Mouse (Mus musculus): ENCODE results near the gene Dach1. TPM values are rescaled to one million over a fixed set of nuclear protein-coding genes. Genes with fewer than 3 reads are reported as not detected.

Gene Dach1
- polyA plus RNA-seq, 1 experiment, result 8.9 TPM

DNA sequence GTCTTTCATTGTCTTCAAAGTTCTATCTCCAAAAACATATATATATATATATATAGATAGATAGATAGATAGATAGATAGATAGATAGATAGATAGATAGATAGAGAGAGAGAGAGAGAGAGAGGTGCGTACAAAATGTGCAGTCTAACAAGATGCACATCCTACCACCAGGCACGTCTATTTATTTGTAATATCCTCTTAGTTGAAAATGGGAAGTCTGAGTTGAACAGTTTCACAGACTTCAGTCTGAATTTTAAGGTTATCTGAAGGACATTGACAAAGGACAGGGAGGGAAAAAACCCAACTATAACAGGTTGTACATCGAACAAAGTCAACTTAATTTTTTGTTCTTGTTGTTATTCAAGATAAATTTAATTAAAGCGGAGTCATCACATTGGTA lies 82.8 kb downstream of the Dach1 start:
- no peak for DNase-seq
- H3K4me1 ChIP-seq (ENCODE audit: control insufficient read depth, insufficient read depth, low read length), result no peaks in the 10 kb centered on the region
- 82% methylated on average over 4 of the region's 4 CpGs for WGBS
- TF ChIP-seq CTCF (IDR thresholded peaks at IDR 0.05; ENCODE audit: insufficient read depth, low read length) (no peak), POLR2A (IDR thresholded peaks at IDR 0.05; ENCODE audit: borderline replicate concordance, extremely low read depth, low read depth, low read length) (no peak)
- no peak overlapping the region for H3K4me3 ChIP-seq (replicated peaks; ENCODE audit: extremely low read depth, low read depth, low read length)

DNA sequence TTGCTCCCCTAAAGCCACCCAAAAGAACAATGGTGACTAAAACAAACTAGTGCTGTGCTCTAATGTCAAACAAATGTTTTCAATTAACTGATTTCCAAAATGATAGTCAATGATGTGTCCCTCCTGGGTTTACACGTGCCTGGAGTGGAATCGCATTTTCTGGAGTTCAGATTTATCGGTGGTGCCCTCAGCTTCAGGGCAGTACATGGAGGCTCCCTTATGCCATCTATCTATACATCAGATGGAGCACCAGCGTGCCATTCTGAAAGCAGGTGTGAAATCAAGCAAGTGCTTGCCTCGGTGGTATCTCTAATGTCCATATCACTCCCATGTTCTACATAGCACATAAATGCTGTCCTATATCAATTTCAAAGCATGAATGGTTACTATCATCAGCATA lies 84.4 kb downstream of the Dach1 start:
- WGBS, result 75% methylated on average over 5 of the region's 5 CpGs
- Histone ChIP-seq H3K4me1 (ENCODE audit: control insufficient read depth, insufficient read depth, low read length) (no peaks in the 10 kb centered on the region), H3K4me3 (replicated peaks; ENCODE audit: extremely low read depth, low read depth, low read length) (no peak overlapping the region)
- DNase-seq, result no peak
- no peak for TF ChIP-seq CTCF (IDR thresholded peaks at IDR 0.05; ENCODE audit: insufficient read depth, low read length)
- TF ChIP-seq POLR2A (IDR thresholded peaks at IDR 0.05; ENCODE audit: borderline replicate concordance, extremely low read depth, low read depth, low read length), result no peak

DNA sequence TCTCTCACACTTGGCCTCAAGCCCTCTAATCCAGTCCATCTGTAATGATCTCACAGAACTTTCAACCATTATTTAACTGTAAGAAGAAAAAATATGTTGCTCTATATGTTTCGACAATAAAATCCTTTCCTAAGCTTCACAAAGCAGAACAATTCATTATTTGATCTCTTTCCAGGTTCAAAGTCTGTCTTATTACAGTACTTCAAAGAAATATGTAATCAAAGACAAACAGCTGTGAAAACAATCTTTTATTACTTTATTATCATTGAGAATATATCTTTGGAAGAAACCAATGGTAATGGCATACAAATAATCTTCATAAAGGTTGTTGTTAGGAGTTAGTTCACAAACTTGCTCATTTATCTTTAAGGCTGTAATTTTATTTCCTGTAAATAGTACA lies 84.8 kb downstream of the Dach1 start:
- whole genome bisulfite sequencing, result 53% methylated on average over 1 of the region's 1 CpGs
- TF ChIP-seq CTCF (IDR thresholded peaks at IDR 0.05; ENCODE audit: insufficient read depth, low read length), result no peak
- no peak for TF ChIP-seq POLR2A (IDR thresholded peaks at IDR 0.05; ENCODE audit: borderline replicate concordance, extremely low read depth, low read depth, low read length)
- Histone ChIP-seq H3K4me1 (ENCODE audit: control insufficient read depth, insufficient read depth, low read length) (no peaks in the 10 kb centered on the region), H3K4me3 (replicated peaks; ENCODE audit: extremely low read depth, low read depth, low read length) (no peak overlapping the region)
- no peak for DNase-seq

GRCm38 (mm10) chr14:98083419-98083818 lies 86.1 kb downstream of the Dach1 start:
- TF ChIP-seq POLR2A (IDR thresholded peaks at IDR 0.05; ENCODE audit: borderline replicate concordance, extremely low read depth, low read depth, low read length) (no peak), CTCF (IDR thresholded peaks at IDR 0.05; ENCODE audit: insufficient read depth, low read length) (no peak)
- DNase-seq, result no peak
- H3K4me3 ChIP-seq (replicated peaks; ENCODE audit: extremely low read depth, low read depth, low read length), result no peak overlapping the region
- WGBS, result 66% methylated on average over 1 of the region's 1 CpGs
- no peaks in the 10 kb centered on the region for H3K4me1 ChIP-seq (ENCODE audit: control insufficient read depth, insufficient read depth, low read length)

- no peak overlapping the region for H3K4me3 ChIP-seq (replicated peaks; ENCODE audit: extremely low read depth, low read depth, low read length)
- WGBS, result 85% methylated on average over 6 of the region's 6 CpGs
- TF ChIP-seq POLR2A (IDR thresholded peaks at IDR 0.05; ENCODE audit: borderline replicate concordance, extremely low read depth, low read depth, low read length) (no peak), CTCF (IDR thresholded peaks at IDR 0.05; ENCODE audit: insufficient read depth, low read length) (no peak)
- no peaks in the 10 kb centered on the region for H3K4me1 ChIP-seq (ENCODE audit: control insufficient read depth, insufficient read depth, low read length)
- DNase-seq, result no peak
These were observed 89.6 kb downstream of the Dach1 start for GRCm38 (mm10) chr14:98080014-98080413.

GRCm38 (mm10) chr14:98077996-98078395 lies 91.6 kb downstream of the Dach1 start:
- no peak for DNase-seq
- TF ChIP-seq CTCF (IDR thresholded peaks at IDR 0.05; ENCODE audit: insufficient read depth, low read length), result no peak
- no peak for TF ChIP-seq POLR2A (IDR thresholded peaks at IDR 0.05; ENCODE audit: borderline replicate concordance, extremely low read depth, low read depth, low read length)
- Histone ChIP-seq H3K4me3 (replicated peaks; ENCODE audit: extremely low read depth, low read depth, low read length) (no peak overlapping the region), H3K4me1 (ENCODE audit: control insufficient read depth, insufficient read depth, low read length) (no peaks in the 10 kb centered on the region)

DNA sequence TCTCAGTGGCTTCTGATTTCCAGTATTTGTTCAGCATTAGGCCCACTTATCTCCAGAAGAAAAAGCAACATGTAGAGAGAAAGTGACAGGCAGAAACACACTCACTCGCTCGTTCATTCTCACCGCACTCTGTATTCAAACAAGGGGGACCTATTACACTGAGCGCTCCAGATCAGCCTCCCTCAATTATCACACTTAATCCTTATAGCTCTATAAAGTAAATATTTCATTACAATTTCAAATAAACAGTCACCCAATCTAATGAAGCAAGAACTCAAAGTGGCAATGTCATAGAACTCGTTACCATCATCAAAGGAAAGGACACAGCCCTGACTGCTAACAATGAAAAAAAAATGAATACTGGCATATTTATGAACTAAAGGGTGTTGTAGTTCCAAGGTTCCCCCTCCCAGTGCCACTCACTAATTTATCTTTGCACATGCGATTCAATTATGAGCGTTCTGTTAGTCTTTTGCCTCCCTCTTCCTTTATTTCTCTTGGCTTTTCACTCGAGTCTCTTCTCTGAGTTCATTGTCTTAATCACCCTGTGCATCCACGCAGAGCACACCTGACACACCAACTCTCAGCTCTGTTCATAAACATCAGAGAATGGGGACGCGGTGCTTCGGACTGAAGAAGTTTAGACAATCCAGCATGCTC lies 96.0 kb downstream of the Dach1 start:
- WGBS, result 68% methylated on average over 12 of the region's 12 CpGs
- no peaks in the 10 kb centered on the region for H3K4me1 ChIP-seq (ENCODE audit: control insufficient read depth, insufficient read depth, low read length)

DNA sequence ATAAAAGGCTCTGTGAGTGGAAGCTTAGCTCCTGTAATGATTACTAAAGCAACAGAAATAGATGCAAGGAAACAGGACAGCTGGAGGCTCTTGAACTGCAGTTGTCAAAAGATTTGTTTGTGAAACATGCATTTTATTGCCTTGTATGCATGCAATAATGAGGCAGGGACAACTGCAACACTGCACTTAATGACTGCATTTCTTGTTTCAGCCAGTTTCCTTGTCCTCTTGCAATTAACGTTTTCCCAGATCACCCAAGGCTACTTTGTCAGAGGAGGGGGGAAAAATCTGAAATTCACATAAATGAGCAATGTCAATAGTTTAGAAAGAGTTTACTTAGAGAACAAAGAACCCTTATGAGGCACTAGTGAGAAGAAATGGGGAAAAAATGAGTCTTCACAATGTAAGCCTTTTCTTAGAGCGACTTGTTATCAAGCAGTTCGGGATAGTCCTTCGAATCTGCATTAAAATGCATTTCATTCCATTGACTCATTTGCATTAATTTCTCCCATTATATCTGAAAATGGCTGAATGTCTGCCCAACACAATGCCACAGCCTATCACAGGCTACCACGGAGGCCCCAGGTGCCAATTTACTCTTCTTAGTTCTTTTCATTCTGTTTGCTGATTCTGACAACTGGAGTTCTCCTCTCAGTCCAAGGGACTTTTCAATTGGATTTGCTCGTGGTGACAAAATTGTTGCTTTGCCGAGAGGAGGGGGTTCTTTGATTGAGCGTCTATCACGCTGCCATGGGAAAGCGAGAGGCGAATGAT lies 96.7 kb downstream of the Dach1 start:
- 58% methylated on average over 11 of the region's 11 CpGs for WGBS
- TF ChIP-seq CTCF (IDR thresholded peaks at IDR 0.05; ENCODE audit: insufficient read depth, low read length) (no peak), POLR2A (IDR thresholded peaks at IDR 0.05; ENCODE audit: borderline replicate concordance, extremely low read depth, low read depth, low read length) (no peak)

More for the DNA sequence above, 96.0 kb downstream of the Dach1 start:
- no peak for DNase-seq
- TF ChIP-seq CTCF (IDR thresholded peaks at IDR 0.05; ENCODE audit: insufficient read depth, low read length) (no peak), POLR2A (IDR thresholded peaks at IDR 0.05; ENCODE audit: borderline replicate concordance, extremely low read depth, low read depth, low read length) (no peak)
- no peak overlapping the region for H3K4me3 ChIP-seq (replicated peaks; ENCODE audit: extremely low read depth, low read depth, low read length)

GRCm38 (mm10) chr14:98071877-98072276 lies 97.7 kb downstream of the Dach1 start:
- no peak overlapping the region for H3K4me3 ChIP-seq (replicated peaks; ENCODE audit: extremely low read depth, low read depth, low read length)
- WGBS, result 42% methylated on average over 4 of the region's 4 CpGs
- no peak for DNase-seq
- TF ChIP-seq CTCF (IDR thresholded peaks at IDR 0.05; ENCODE audit: insufficient read depth, low read length) (no peak), POLR2A (IDR thresholded peaks at IDR 0.05; ENCODE audit: borderline replicate concordance, extremely low read depth, low read depth, low read length) (no peak)
- H3K4me1 ChIP-seq (ENCODE audit: control insufficient read depth, insufficient read depth, low read length), result no peaks in the 10 kb centered on the region

More for the DNA sequence above, 96.7 kb downstream of the Dach1 start:
- Histone ChIP-seq H3K4me3 (replicated peaks; ENCODE audit: extremely low read depth, low read depth, low read length) (no peak overlapping the region), H3K4me1 (ENCODE audit: control insufficient read depth, insufficient read depth, low read length) (no peaks in the 10 kb centered on the region)
- no peak for DNase-seq

Measured in lung, adult 2 months (tissue).